Mouse (Mus musculus) embryonic fibroblast, embryonic 13.5 days (primary cell): ENCODE measurements around the gene Stard3nl. TPM values are rescaled to one million over a fixed set of nuclear protein-coding genes. Genes with fewer than 3 reads are reported as not detected.
A peak's percentile ranks its signal among the peaks of the same experiment; 100 is the strongest.

Source experiments
- H3K27ac ChIP-seq: 2 replicates; pipeline ENCODE4 v1.5.1; 2012; ENCODE audit warnings: low read length, control low read depth, inconsistent platforms; ENCODE audit not compliant: insufficient read depth
- H3K4me1 ChIP-seq: 2 replicates; pipeline ENCODE4 v1.6.1; 2011; ENCODE audit warnings: low read length; ENCODE audit not compliant: control insufficient read depth, insufficient read depth
- H3K4me3 ChIP-seq: 2 replicates; pipeline ENCODE4 v1.5.1; 2011; ENCODE audit warnings: mild to moderate bottlenecking, control low read depth, low read length; ENCODE audit not compliant: insufficient read depth
- CTCF ChIP-seq: IDR thresholded peaks from 2 replicates; pipeline ENCODE4 v1.5.1; 2011; ENCODE audit warnings: mild to moderate bottlenecking, control low read depth, low read length, moderate library complexity, borderline replicate concordance; ENCODE audit not compliant: insufficient read depth
- POLR2A ChIP-seq: IDR thresholded peaks from 2 replicates; pipeline ENCODE4 v1.6.1; 2011; ENCODE audit warnings: low read depth, mild to moderate bottlenecking, control low read depth, low read length, moderate library complexity
- polyA plus RNA-seq: library from polyadenylated mRNA; stranded (reverse); fragments of >200 nt; gene quantifications from 2 replicates; pipeline ENCODE4 v1.2.4, GENCODE M21; 2011; ENCODE audit warnings: low read depth; ENCODE audit not compliant: missing spikeins, insufficient read length

Stard3nl gene
- polyA plus RNA-seq, 1 experiment, result 92.8 TPM

DNA sequence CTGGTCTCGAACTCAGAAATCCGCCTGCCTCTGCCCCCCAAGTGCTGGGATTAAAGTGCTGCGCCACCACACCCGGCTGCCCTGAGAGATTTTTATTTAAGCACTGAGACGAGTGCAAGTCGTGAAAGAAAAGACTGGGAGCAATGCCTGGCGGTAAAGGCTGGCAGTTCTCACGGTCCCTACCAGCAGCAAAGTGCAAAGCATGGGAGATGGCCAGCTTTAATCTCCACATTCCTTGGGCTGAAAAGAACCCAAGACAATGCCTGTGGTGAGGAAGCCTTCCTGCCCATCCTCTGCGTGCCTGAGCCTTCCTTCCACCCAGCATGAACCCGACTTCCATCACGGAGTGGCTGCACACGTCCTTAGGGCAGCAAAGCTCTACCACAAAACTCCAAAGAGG lies 5.7 kb downstream of the Stard3nl start:
- Histone ChIP-seq H3K27ac (no peak overlapping the region), H3K4me3 (no peak overlapping the region), H3K4me1 (peaks cover 9% of the 10 kb centered on the region)
- TF ChIP-seq POLR2A, result no peak
- TF ChIP-seq CTCF, result no peak

GRCm38 (mm10) chr13:19389434-19389833 lies 6.2 kb downstream of the Stard3nl start:
- TF ChIP-seq CTCF (no peak), POLR2A (no peak)
- Histone ChIP-seq H3K27ac (no peak overlapping the region), H3K4me1 (peaks cover 9% of the 10 kb centered on the region), H3K4me3 (no peak overlapping the region)

DNA sequence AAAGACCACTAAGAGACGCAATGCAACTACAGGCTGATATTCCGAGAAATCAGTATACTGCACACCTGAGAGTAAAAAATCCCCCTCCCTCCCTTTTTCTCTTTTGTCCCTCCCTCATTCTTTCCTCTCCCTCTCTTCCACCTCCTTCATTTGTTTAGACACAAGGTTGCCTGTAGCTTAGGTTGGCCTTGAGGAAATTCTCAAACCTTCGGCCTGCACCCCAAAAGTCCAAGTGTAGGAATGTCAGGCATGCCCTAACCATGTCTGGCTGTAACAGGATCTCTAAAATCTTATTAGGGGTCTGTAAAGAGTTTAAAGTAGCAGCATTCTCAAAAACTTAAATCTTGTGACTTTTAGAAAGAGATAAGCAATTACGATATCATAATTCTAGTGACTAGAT lies 10.4 kb downstream of the Stard3nl start:
- H3K27ac ChIP-seq, result no peak overlapping the region
- TF ChIP-seq CTCF, result no peak
- TF ChIP-seq POLR2A, result no peak
- no peak overlapping the region for H3K4me3 ChIP-seq
- H3K4me1 ChIP-seq, result peaks cover 2% of the 10 kb centered on the region; the same call in 1 of the 2 replicates

GRCm38 (mm10) chr13:19381112-19381828 lies 14.3 kb downstream of the Stard3nl start:
- no peak for TF ChIP-seq CTCF
- TF ChIP-seq POLR2A, result no peak
- Histone ChIP-seq H3K27ac (no peak overlapping the region), H3K4me3 (no peak overlapping the region), H3K4me1 (no peaks in the 10 kb centered on the region)

DNA sequence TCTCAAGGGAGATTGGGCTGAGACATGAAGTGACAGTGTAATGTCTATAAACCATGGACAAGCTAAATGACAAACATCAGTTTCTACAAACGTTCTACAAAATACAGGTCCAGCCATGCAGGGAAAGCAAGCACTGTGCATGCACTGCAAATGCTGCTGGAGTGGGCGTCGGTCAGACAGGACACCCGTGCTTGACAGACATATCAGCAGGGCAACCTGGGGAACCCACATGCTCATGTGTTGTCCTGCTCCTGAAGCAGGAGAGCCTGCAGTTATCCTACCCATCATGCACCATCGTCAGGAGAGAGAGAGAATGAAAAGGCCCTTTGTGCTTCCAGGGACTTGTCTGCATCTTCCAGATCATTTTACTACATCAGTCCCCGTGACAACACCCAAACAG lies 16.3 kb downstream of the Stard3nl start:
- Histone ChIP-seq H3K4me1 (no peaks in the 10 kb centered on the region), H3K27ac (no peak overlapping the region), H3K4me3 (no peak overlapping the region)
- TF ChIP-seq POLR2A (no peak), CTCF (no peak)

GRCm38 (mm10) chr13:19372133-19372729 lies 23.4 kb downstream of the Stard3nl start:
- Histone ChIP-seq H3K4me3 (no peak overlapping the region), H3K4me1 (no peaks in the 10 kb centered on the region), H3K27ac (no peak overlapping the region)
- TF ChIP-seq CTCF (no peak), POLR2A (no peak)

GRCm38 (mm10) chr13:19368817-19369216 lies 26.8 kb downstream of the Stard3nl start:
- Histone ChIP-seq H3K27ac (no peak overlapping the region), H3K4me1 (no peaks in the 10 kb centered on the region), H3K4me3 (no peak overlapping the region)
- TF ChIP-seq CTCF (no peak), POLR2A (no peak)

DNA sequence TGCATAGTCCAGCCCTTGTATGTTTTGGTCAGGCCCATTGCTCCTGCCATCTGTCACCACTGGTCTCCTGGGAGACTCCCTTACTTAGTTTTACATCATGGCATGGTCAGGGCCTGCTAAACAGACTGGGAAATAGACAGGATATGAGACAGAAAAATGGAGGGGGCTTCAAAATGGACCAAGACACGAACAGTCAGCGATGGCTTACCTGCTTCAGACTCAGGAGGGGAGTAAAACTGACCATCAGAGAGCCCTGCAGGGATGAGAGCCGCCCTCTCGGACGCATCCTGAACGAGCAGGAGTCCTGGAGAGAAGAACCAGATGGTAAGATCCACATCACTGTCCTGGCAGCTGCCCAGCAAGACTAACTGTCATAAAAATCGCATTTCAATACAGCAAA lies 28.1 kb downstream of the Stard3nl start:
- Histone ChIP-seq H3K27ac (no peak overlapping the region), H3K4me3 (no peak overlapping the region), H3K4me1 (no peaks in the 10 kb centered on the region)
- no peak for TF ChIP-seq CTCF
- no peak for TF ChIP-seq POLR2A

DNA sequence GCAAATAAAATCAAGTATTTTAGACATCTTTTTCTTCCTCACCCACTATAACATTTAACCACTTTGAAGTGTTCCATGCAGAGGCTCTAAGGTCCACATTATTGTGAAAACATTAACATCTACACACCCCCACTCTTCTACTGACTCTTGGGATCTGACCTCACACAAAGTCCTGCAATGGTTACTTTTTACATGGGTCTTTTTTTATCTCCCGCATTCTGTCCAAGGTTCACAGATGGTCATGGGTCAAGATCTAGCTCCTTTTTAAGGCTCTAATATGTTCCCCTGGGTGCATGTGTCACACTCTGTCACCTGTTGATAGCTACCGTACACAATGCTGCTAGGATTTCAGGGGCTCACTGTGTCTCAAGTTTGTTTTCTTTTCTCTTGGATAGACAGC lies 28.7 kb downstream of the Stard3nl start:
- no peak overlapping the region for H3K27ac ChIP-seq
- no peak for TF ChIP-seq POLR2A
- no peak for TF ChIP-seq CTCF
- no peaks in the 10 kb centered on the region for H3K4me1 ChIP-seq
- H3K4me3 ChIP-seq, result no peak overlapping the region

DNA sequence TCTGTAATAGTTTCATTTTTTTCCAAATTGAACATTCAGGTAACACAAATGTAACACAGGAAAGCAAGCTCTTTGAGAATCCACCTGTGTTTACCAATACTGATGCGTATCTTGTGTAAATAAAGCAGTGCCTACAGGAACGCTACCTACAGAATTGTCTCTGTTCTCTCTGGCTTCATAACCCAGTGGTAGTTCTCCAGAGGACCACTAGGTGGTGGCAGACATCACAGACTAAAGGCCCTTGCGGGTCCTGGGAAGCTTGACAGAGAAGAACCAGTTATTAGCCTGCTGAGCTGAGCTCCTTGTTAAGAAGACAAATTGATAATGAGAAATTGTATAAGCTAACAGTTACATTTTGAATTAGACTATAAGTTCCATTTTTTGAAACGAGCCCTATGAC lies 30.0 kb downstream of the Stard3nl start:
- no peaks in the 10 kb centered on the region for H3K4me1 ChIP-seq
- TF ChIP-seq CTCF (0 out of 2 replicates have a peak, but pooled peaks have one; percentile 42), POLR2A (no peak)
- H3K27ac ChIP-seq, result no peak overlapping the region
- H3K4me3 ChIP-seq, result no peak overlapping the region
